9 mouse cellular contexts compared by ENCODE assay signal in genomic region chr15:77813639-77814375, GRCm38 (mm10). TPM values are rescaled to one million over a fixed set of nuclear protein-coding genes. Genes with fewer than 3 reads are reported as not detected.
DNase-seq lines count a peak whose midpoint lies in the region; ATAC-seq and TF ChIP-seq lines count a peak whose summit lies in the region.
"Had no signal": no experiment of that assay in that cellular context is flagged by ENCODE, and none has a peak within 500 bp of the region (broad histone marks: within the 10 kb centered on the region; RNA-seq: fewer than 3 reads in every experiment).

No protein-coding gene starts in this region.

- H3K27me3 ChIP-seq in lung, embryonic 15.5 days: no peaks in the 10 kb centered on the region
- no peaks in the 10 kb centered on the region for H3K27me3 ChIP-seq in embryonic facial prominence, embryonic 15.5 days
- no peaks in the 10 kb centered on the region for H3K27me3 ChIP-seq in intestine, embryonic 16.5 days (replicated peaks; ENCODE audit: control insufficient read depth, insufficient read depth, low read length)
- no peaks in the 10 kb centered on the region for H3K27me3 ChIP-seq in small intestine, adult 2 months (ENCODE audit: control insufficient read depth, insufficient read depth, low read length)

- H3K9ac ChIP-seq in lung, embryonic 15.5 days: no peak overlapping the region
- H3K9ac ChIP-seq in embryonic facial prominence, embryonic 15.5 days: no peak overlapping the region
- H3K9ac ChIP-seq in intestine, embryonic 16.5 days (ENCODE audit: low read depth, low read length): peak overlapping the region; percentile 54

- peaks cover 42% of the 10 kb centered on the region for H3K4me1 ChIP-seq in lung, embryonic 15.5 days
- H3K4me1 ChIP-seq in embryonic facial prominence, embryonic 15.5 days: peaks cover 58% of the 10 kb centered on the region
- peaks cover 71% of the 10 kb centered on the region for H3K4me1 ChIP-seq in intestine, embryonic 16.5 days (ENCODE audit: control insufficient read depth, insufficient read depth, low read length)
- H3K4me1 ChIP-seq in small intestine, adult 2 months (ENCODE audit: control insufficient read depth, insufficient read depth, insufficient read length, low read length): peaks cover 66% of the 10 kb centered on the region

- peak; percentile 40; the same call in 1 of the 2 replicates for TF ChIP-seq CTCF in small intestine, adult 2 months (IDR thresholded peaks at IDR 0.05; ENCODE audit: extremely low read depth, insufficient read length, insufficient replicate concordance, low read depth, low read length)

- no peak for TF ChIP-seq POLR2A in small intestine, adult 2 months (IDR thresholded peaks at IDR 0.05; ENCODE audit: low read depth, low read length)

- peaks cover 34% of the 10 kb centered on the region for H3K36me3 ChIP-seq in lung, embryonic 15.5 days
- H3K36me3 ChIP-seq in embryonic facial prominence, embryonic 15.5 days: peaks cover 31% of the 10 kb centered on the region
- H3K36me3 ChIP-seq in intestine, embryonic 16.5 days (ENCODE audit: control insufficient read depth, insufficient read depth, low read length): peaks cover 13% of the 10 kb centered on the region
- H3K36me3 ChIP-seq in small intestine, adult 2 months (ENCODE audit: control insufficient read depth, insufficient read depth, low read length): peaks cover 36% of the 10 kb centered on the region

- no peaks in the 10 kb centered on the region for H3K9me3 ChIP-seq in lung, embryonic 15.5 days
- H3K9me3 ChIP-seq in embryonic facial prominence, embryonic 15.5 days (replicated peaks): no peaks in the 10 kb centered on the region
- H3K9me3 ChIP-seq in intestine, embryonic 16.5 days (ENCODE audit: control insufficient read depth, low read length): no peaks in the 10 kb centered on the region

- ATAC-seq in lung, embryonic 15.5 days (ENCODE audit: borderline replicate concordance, extremely low read depth, low FRiP score, low TSS enrichment): no peak
- ATAC-seq in embryonic facial prominence, embryonic 15.5 days (ENCODE audit: insufficient number of reproducible peaks, low FRiP score, low TSS enrichment, low read depth): no peak
- ATAC-seq in intestine, embryonic 16.5 days: peak; percentile 82
- no peak for ATAC-seq in CD4-positive, CD25-positive, alpha-beta regulatory T cell, adult 4 months

- 0 out of 2 replicates have a peak overlapping the region, but pooled peaks have one; percentile 13 for H3K27ac ChIP-seq in lung, embryonic 15.5 days
- peak overlapping the region; percentile 69 for H3K27ac ChIP-seq in embryonic facial prominence, embryonic 15.5 days (replicated peaks)
- peak overlapping the region; percentile 77 for H3K27ac ChIP-seq in intestine, embryonic 16.5 days (ENCODE audit: low read length)
- H3K27ac ChIP-seq in small intestine, adult 2 months (ENCODE audit: insufficient read depth, low read depth, low read length): peak overlapping the region; percentile 81

- H3K4me3 ChIP-seq in lung, embryonic 15.5 days: no peak overlapping the region
- no peak overlapping the region for H3K4me3 ChIP-seq in embryonic facial prominence, embryonic 15.5 days (replicated peaks)
- no peak overlapping the region for H3K4me3 ChIP-seq in intestine, embryonic 16.5 days (ENCODE audit: low read length)
- H3K4me3 ChIP-seq in small intestine, adult 2 months (ENCODE audit: low read depth, low read length): no peak overlapping the region

- no peak overlapping the region for H3K4me2 ChIP-seq in lung, embryonic 15.5 days
- no peak overlapping the region for H3K4me2 ChIP-seq in embryonic facial prominence, embryonic 15.5 days (replicated peaks)
- H3K4me2 ChIP-seq in intestine, embryonic 16.5 days (ENCODE audit: low read depth, low read length): 0 out of 2 replicates have a peak overlapping the region, but pooled peaks have one; percentile 21

- no peak for DNase-seq in lung, postnatal 14 days
- no peak for DNase-seq in urinary bladder, postnatal 25 days (ENCODE audit: low spot score)
- no peak for DNase-seq in spleen, postnatal 4 days (ENCODE audit: low spot score in 2 of 2)
- DNase-seq: adrenal gland, postnatal 36 days had no signal

- WGBS in lung, embryonic 15.5 days: 66% methylated on average over 6 of the region's 6 CpGs
- 51% methylated on average over 6 of the region's 6 CpGs for WGBS in embryonic facial prominence, embryonic 15.5 days
- 53% methylated on average over 6 of the region's 6 CpGs for WGBS in intestine, embryonic 16.5 days
- WGBS in small intestine, adult 2 months: 17% methylated on average over 6 of the region's 6 CpGs

RNA-seq across cellular contexts. Expression of gene Myh9, which starts 28.2 kb away (rescaled TPM):
- polyA plus RNA-seq in lung, embryonic 15.5 days (2015; fragmentation: Nextera tagmentation; extraction: Ambion mirVana): 62.5 and 67.7 TPM in 2 replicates
- 41.1 and 41.7 TPM in 2 replicates for polyA plus RNA-seq in embryonic facial prominence, embryonic 15.5 days (2015; fragmentation: Nextera tagmentation; extraction: Ambion mirVana)
- 39.1 and 43.8 TPM in 2 replicates for polyA plus RNA-seq in intestine, embryonic 16.5 days (2015; fragmentation: Nextera tagmentation; extraction: Ambion mirVana)
- polyA plus RNA-seq in small intestine, adult 2 months (2012; rRNA removed): 44.8 and 89.4 TPM in 2 replicates
- polyA plus RNA-seq in CD4-positive, CD25-positive, alpha-beta regulatory T cell, adult 4 months (2017; shearing (Covaris generic)): 100 to 1,000 TPM; 206 to 220 TPM

RNA-seq across cellular contexts. Expression of gene Apol8, which starts 57.0 kb away (rescaled TPM):
- 0.23 TPM in 1 of 2 replicates, not detected in the other for polyA plus RNA-seq in lung, embryonic 15.5 days (2015; fragmentation: Nextera tagmentation; extraction: Ambion mirVana)
- 0.08 and 0.18 TPM in 2 replicates for polyA plus RNA-seq in embryonic facial prominence, embryonic 15.5 days (2015; fragmentation: Nextera tagmentation; extraction: Ambion mirVana)
- 0.21 and 0.34 TPM in 2 replicates for polyA plus RNA-seq in intestine, embryonic 16.5 days (2015; fragmentation: Nextera tagmentation; extraction: Ambion mirVana)
- polyA plus RNA-seq in small intestine, adult 2 months (2012; rRNA removed): 0.10 and 0.11 TPM in 2 replicates
- polyA plus RNA-seq in CD4-positive, CD25-positive, alpha-beta regulatory T cell, adult 4 months (2017; shearing (Covaris generic)): not detected

Comparison
In these comparisons a context has a peak if more than half of its experiments do, and no peak if none do; other contexts are left out.
1. H3K27ac ChIP-seq: peak in every context shown above with its lines; median percentile 81 in small intestine, adult 2 months; 77 in intestine, embryonic 16.5 days; 69 in embryonic facial prominence, embryonic 15.5 days; 13 in lung, embryonic 15.5 days.